Mouse (Mus musculus): ENCODE data around the gene Ncln. TPM values are rescaled to one million over a fixed set of nuclear protein-coding genes. Genes with fewer than 3 reads are reported as not detected.

Ncln gene
- total and polyA plus RNA-seq, 3 experiments: 35.5 to 154 (median 58.2) TPM

GRCm38 (mm10) chr10:81481605-81482532, 14.3 kb downstream of the Ncln start:
- H3K9me3 ChIP-seq (replicated peaks): no peaks in the 10 kb centered on the region

GRCm38 (mm10) chr10:81474461-81474860, 21.7 kb downstream of the Ncln start:
- Histone ChIP-seq H3K4me1 (ENCODE audit: insufficient read depth, low read depth, low read length) (peaks cover 7% of the 10 kb centered on the region), H3K36me3 (replicated peaks) (no peaks in the 10 kb centered on the region), H3K4me3 (ENCODE audit: low read depth, low read length) (no peak overlapping the region), H3K27me3 (ENCODE audit: insufficient read depth, low read length) (peaks cover 63% of the 10 kb centered on the region), H3K9me3 (replicated peaks) (no peaks in the 10 kb centered on the region)
- ATAC-seq (ENCODE audit: extremely low read depth, insufficient number of reproducible peaks, low FRiP score, poor library complexity, severe bottlenecking) (no peak), DNase-seq (ENCODE audit: low spot score) (no peak)
- no peak for TF ChIP-seq POLR2AphosphoS5 (IDR thresholded peaks at IDR 0.05; ENCODE audit: insufficient replicate concordance, low read depth, low read length)
- no peak for TF ChIP-seq TAL1 (conservative IDR thresholded peaks at IDR 0.05; ENCODE audit: low read depth, low read length)

More at GRCm38 (mm10) chr10:81481605-81482532, 14.3 kb downstream of the Ncln start:
- Histone ChIP-seq H3K4me3 (ENCODE audit: low read depth, low read length) (peak overlapping the region; percentile 68; the same call in 1 of the 2 replicates), H3K36me3 (replicated peaks) (peaks cover 20% of the 10 kb centered on the region), H3K4me1 (ENCODE audit: insufficient read depth, low read depth, low read length) (peaks cover 32% of the 10 kb centered on the region), H3K27me3 (ENCODE audit: insufficient read depth, low read length) (peaks cover 39% of the 10 kb centered on the region)
- DNase-seq (ENCODE audit: low spot score): no peak
- ATAC-seq (ENCODE audit: extremely low read depth, insufficient number of reproducible peaks, low FRiP score, poor library complexity, severe bottlenecking): no peak
- TF ChIP-seq CTCF (IDR thresholded peaks at IDR 0.05; ENCODE audit: low read depth, low read length): no peak
- TF ChIP-seq GATA2 (IDR thresholded peaks at IDR 0.05; ENCODE audit: borderline replicate concordance, low read depth, low read length): no peak
- TF ChIP-seq TAL1 (conservative IDR thresholded peaks at IDR 0.05; ENCODE audit: low read depth, low read length): no peak
- no peak for TF ChIP-seq GATA1 (IDR thresholded peaks at IDR 0.05; ENCODE audit: borderline replicate concordance, low read length)

GRCm38 (mm10) chr10:81473003-81473451, 23.2 kb downstream of the Ncln start:
- H3K9me3 ChIP-seq (replicated peaks): no peaks in the 10 kb centered on the region
- peaks cover 7% of the 10 kb centered on the region for H3K4me1 ChIP-seq (ENCODE audit: insufficient read depth, low read depth, low read length)
- no peaks in the 10 kb centered on the region for H3K36me3 ChIP-seq (replicated peaks)
- peaks cover 74% of the 10 kb centered on the region for H3K27me3 ChIP-seq (ENCODE audit: insufficient read depth, low read length)
- no peak for ATAC-seq (ENCODE audit: extremely low read depth, insufficient number of reproducible peaks, low FRiP score, poor library complexity, severe bottlenecking)
- TF ChIP-seq CTCF (IDR thresholded peaks at IDR 0.05; ENCODE audit: low read depth, low read length) (no peak), GATA2 (IDR thresholded peaks at IDR 0.05; ENCODE audit: borderline replicate concordance, low read depth, low read length) (no peak)
- DNase-seq (ENCODE audit: low spot score): no peak
- H3K4me3 ChIP-seq (ENCODE audit: low read depth, low read length): no peak overlapping the region

DNA sequence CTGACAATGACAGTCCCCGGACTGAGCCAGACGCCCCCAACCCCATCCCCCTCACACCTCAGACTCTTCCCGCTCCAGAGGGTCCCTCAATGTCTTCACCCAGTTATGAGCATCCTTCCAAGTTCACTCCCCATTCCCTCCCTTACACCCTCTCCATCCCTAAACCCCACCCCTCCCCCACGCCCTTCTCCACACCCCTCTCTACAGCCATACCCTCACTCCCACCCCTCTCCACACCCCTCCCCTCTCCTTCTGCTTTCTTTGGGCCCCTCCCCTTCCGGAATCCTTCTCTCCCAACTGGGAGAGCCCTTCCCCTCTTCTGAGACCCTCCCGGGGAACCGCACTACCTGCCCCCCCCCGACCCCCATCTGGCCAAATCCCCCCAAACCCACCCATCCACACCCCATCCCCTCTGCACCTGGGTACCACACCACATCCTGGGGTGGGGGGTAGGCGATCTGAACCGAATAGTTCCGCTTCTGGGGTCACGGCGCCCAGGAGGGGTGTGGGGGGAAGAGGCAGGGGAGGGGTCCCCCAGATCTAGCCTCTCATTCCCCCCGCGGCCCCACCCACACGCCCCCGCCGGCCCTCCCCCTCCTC, 23.7 kb downstream of the Ncln start:
- Histone ChIP-seq H3K9me3 (replicated peaks) (no peaks in the 10 kb centered on the region), H3K27me3 (ENCODE audit: insufficient read depth, low read length) (peaks cover 77% of the 10 kb centered on the region), H3K36me3 (replicated peaks) (no peaks in the 10 kb centered on the region), H3K4me3 (ENCODE audit: low read depth, low read length) (no peak overlapping the region), H3K4me1 (ENCODE audit: insufficient read depth, low read depth, low read length) (peaks cover 11% of the 10 kb centered on the region)
- ATAC-seq (ENCODE audit: extremely low read depth, insufficient number of reproducible peaks, low FRiP score, poor library complexity, severe bottlenecking) (no peak), DNase-seq (ENCODE audit: low spot score) (no peak)
- TF ChIP-seq TAL1 (conservative IDR thresholded peaks at IDR 0.05; ENCODE audit: low read depth, low read length): no peak
- TF ChIP-seq POLR2AphosphoS5 (IDR thresholded peaks at IDR 0.05; ENCODE audit: insufficient replicate concordance, low read depth, low read length): no peak
- no peak for TF ChIP-seq GATA2 (IDR thresholded peaks at IDR 0.05; ENCODE audit: borderline replicate concordance, low read depth, low read length)
- TF ChIP-seq GATA1 (IDR thresholded peaks at IDR 0.05; ENCODE audit: borderline replicate concordance, low read length): no peak
- no peak for TF ChIP-seq CTCF (IDR thresholded peaks at IDR 0.05; ENCODE audit: low read depth, low read length)

DNA sequence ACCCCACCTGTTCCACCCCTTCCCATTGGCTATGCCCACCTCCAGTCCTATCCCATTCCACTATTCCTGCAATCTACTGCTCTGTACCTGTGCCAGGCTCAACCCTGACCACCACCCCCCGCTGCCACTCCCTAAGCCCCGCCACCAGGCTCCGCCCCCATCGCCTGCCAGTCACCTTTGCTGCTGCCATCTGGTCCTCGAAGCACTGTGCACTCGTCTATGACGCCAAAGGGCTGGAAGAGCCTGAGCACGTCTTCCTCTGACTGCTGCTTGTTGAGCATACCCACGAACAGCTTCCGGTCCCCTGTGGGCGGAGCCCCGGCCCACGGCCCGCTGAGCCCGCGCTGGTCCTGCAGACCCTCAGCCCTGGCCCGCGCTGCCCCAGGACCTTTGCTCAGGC, 25.7 kb downstream of the Ncln start:
- H3K4me3 ChIP-seq (ENCODE audit: low read depth, low read length): no peak overlapping the region
- no peak for ATAC-seq (ENCODE audit: extremely low read depth, insufficient number of reproducible peaks, low FRiP score, poor library complexity, severe bottlenecking)

GRCm38 (mm10) chr10:81469253-81469652, 26.9 kb downstream of the Ncln start:
- TF ChIP-seq TAL1 (conservative IDR thresholded peaks at IDR 0.05; ENCODE audit: low read depth, low read length): no peak
- TF ChIP-seq GATA1 (IDR thresholded peaks at IDR 0.05; ENCODE audit: borderline replicate concordance, low read length): no peak
- no peak for TF ChIP-seq CTCF (IDR thresholded peaks at IDR 0.05; ENCODE audit: low read depth, low read length)
- no peak for TF ChIP-seq GATA2 (IDR thresholded peaks at IDR 0.05; ENCODE audit: borderline replicate concordance, low read depth, low read length)
- no peak for TF ChIP-seq POLR2AphosphoS5 (IDR thresholded peaks at IDR 0.05; ENCODE audit: insufficient replicate concordance, low read depth, low read length)
- no peak overlapping the region for H3K4me3 ChIP-seq (ENCODE audit: low read depth, low read length)
- H3K27me3 ChIP-seq (ENCODE audit: insufficient read depth, low read length): peaks cover 74% of the 10 kb centered on the region

More for the DNA sequence above, 25.7 kb downstream of the Ncln start:
- DNase-seq (ENCODE audit: low spot score): no peak
- peaks cover 21% of the 10 kb centered on the region for H3K4me1 ChIP-seq (ENCODE audit: insufficient read depth, low read depth, low read length)
- no peak for TF ChIP-seq GATA1 (IDR thresholded peaks at IDR 0.05; ENCODE audit: borderline replicate concordance, low read length)
- TF ChIP-seq GATA2 (IDR thresholded peaks at IDR 0.05; ENCODE audit: borderline replicate concordance, low read depth, low read length): no peak
- no peak for TF ChIP-seq TAL1 (conservative IDR thresholded peaks at IDR 0.05; ENCODE audit: low read depth, low read length)
- TF ChIP-seq CTCF (IDR thresholded peaks at IDR 0.05; ENCODE audit: low read depth, low read length): no peak
- TF ChIP-seq POLR2AphosphoS5 (IDR thresholded peaks at IDR 0.05; ENCODE audit: insufficient replicate concordance, low read depth, low read length): no peak
- H3K36me3 ChIP-seq (replicated peaks): no peaks in the 10 kb centered on the region
- peaks cover 75% of the 10 kb centered on the region for H3K27me3 ChIP-seq (ENCODE audit: insufficient read depth, low read length)
- H3K9me3 ChIP-seq (replicated peaks): no peaks in the 10 kb centered on the region

More at GRCm38 (mm10) chr10:81469253-81469652, 26.9 kb downstream of the Ncln start:
- ATAC-seq (ENCODE audit: extremely low read depth, insufficient number of reproducible peaks, low FRiP score, poor library complexity, severe bottlenecking): no peak
- Histone ChIP-seq H3K36me3 (replicated peaks) (no peaks in the 10 kb centered on the region), H3K4me1 (ENCODE audit: insufficient read depth, low read depth, low read length) (peaks cover 29% of the 10 kb centered on the region), H3K9me3 (replicated peaks) (no peaks in the 10 kb centered on the region)
- no peak for DNase-seq (ENCODE audit: low spot score)
